Mouse (Mus musculus): ENCODE results near the gene Ihh.

Gene Ihh

DNA sequence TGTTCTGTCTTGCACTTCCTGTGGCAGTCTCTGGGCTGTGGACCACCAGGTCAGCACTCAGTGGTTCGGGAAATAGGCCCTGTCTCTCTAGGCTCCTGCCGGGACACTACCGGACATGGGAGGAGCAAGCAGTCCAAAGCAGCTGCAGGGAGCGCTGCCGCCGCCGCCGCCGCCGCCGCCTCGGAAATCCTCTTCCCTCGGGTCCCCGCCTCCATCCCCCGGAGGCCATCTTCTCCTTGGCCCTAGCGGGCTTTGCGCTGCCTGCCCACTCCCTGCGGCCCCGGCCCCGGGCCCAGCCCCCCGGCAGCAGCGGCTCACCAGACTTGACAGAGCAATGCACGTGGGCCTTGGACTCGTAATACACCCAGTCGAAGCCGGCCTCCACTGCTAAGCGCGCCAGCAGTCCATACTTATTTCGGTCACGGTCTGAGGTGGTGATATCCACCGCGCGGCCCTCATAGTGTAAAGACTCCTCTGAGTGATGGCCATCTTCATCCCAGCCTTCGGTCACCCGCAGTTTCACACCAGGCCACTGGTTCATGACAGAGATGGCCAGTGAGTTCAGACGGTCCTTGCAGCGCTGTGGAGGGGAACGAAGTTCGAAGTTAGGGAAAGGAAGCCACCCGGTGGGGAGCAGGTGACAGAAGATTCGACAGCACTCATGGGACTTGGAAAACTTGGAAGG lies 3.3 kb downstream of the Ihh start:
- DNase-seq (ENCODE audit: low read depth, low spot score) = no peak

DNA sequence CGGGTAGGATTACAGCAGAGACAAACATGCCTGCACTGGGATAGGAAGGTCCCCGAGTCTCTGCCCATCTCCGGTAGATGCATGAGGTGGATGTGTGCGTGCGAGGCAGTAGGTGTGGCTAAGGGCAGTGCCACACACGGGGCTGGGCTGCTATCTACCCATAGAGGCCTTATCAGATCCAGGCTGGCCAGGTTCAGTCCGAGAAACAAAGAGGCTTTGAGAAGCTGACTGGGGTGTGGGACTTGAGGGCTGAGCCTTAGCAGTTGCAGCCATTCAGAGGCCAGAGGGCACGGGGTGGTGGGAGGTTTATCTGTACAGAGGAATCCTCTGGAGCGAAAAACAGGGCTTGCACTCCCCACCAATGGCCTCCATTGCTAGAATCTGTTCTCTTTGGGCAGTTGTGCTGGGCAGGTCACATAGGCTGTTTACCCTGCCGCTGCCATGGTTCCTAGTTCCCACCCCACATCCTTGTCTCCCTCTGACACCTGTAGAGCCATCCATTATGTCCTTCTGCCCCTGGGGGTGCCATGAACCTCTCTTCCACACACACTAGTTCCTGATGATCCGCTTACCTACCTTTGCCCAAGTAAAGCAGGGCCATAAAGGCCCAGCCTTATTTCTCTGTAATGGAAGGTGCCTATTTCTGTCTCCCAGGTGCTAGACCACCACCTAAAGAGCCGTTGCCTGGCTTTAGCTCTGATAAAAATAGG lies 9.7 kb downstream of the Ihh start:
- no peak for DNase-seq (ENCODE audit: low read depth, low spot score)

DNA sequence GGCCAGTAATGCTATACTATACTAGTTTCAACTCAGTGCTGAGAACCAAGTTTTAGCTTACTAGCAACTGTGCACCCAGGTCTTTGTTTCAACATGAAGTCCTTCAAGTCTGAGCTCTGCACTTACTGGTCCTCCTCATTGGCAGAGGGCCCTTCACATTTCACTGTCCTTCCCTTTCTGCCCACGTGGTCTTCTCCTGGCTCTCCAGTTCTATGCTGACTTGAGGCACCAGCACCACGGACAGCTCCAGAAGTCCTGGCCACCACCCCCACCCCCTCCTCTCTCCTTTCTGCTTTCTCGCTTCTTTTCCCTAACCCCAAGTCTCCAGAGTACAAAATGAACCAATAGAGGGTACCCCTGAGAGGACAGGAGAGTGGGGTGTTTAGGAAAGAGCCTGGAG lies 11.7 kb downstream of the Ihh start:
- DNase-seq (ENCODE audit: low read depth, low spot score) = no peak

DNA sequence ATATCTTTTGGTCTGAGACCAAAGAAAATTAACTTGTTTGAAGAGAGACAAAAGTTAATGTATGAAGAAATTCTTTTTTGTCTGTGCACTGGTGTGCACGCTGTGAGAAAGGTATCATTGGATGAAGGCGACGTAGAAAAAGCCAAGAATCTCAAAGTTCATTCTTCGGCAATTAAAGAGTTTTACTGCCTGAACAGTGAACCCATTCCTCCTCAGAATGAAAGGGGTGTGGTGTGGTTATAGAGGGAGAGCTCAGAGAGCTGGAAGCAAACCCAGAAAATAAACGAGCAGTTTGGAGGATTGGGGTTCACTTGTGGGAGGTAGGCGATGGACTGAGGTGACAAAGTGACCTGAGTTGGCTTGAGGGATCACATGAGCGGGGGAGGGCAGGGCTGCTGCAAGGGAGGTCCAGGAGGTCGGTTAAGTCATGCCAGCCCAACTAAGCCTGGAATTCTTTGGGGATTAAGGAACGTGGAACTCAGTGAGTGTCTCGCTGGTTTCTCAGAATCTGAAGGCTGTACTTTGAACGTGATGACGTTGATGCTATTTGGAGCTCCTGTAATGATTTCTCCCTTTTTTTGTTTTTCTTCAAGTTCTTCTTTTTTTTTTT lies 15.1 kb downstream of the Ihh start:
- DNase-seq (ENCODE audit: low read depth, low spot score) = no peak

DNA sequence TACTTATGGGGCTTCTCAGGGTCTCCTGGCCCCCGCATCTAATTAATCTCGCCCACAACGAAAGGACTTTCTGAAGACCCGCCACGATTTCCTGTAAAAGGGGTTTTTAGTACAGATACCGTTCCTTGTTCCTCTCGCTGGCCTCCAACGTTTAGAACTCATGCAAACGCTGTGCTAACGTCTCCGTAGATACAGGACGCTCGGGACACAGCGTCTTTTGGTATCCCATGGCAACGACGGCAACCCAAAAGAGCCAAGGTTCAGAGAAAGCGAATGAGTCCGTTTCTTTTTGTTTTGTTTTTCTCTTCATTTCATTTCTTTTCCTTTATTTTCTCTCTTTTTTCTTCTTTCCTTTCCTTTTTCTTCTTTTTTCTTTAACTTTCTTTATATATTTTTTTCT lies 16.1 kb downstream of the Ihh start, which contains the start of gene Cfap65:
Gene Cfap65 (minus strand): TSS at position 198 of the 400 bp plus-strand sequence.
- peak; percentile 92 for DNase-seq (ENCODE audit: low read depth, low spot score)

DNA sequence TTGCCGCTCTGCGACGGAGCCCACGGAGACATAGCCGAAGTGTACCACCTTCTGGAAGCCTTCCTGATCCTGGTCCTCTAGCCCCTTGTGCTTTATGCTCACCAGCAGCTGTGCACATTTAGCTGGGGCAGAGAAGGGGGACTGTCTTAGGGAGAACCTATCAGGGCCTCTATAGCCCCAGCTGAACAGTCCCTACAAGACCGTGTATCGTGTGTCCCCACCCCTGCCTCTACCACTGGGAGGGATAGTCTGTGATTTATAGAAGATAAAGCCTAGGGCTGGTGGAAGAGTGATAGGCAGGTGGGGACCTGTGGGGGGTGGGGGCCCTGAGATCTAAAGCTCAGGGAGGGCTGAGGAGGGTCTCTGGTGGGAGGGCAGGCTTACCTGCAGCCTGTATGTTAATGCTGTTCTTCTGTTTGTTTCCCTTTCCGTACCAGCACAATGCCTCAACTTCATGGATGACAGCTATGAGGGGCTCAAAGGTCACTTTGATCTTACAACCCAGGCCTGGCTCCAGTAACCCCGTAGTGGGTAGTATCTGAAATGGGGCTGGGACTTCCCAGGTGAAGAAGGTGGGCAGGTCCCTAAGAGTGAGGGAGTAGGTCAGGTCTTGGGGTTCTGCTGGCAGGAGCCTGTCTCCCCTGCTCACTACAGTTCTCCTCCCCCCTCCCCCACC lies 23.7 kb downstream of the Ihh start:
- DNase-seq (ENCODE audit: low read depth, low spot score) = no peak

DNA sequence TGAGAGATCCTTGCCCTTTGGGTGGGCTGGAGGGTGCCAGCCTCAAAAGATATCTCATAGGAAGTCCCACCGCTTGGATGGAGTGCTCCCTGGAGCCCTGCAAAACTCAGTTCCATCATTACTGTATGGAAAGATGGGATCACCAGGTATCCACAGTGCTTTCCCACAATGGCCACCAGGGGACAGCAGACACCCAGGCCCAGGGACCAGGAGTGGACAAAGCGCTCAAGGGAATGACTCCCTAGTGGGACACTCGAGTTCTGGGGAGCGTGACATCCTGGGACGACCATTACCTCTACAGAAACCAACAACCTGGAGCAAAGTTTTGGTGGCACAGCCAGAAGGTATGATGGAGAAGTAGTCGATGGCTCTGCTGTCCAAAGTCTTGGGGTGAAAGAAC lies 24.8 kb downstream of the Ihh start:
- peak; percentile 52 for DNase-seq (ENCODE audit: low read depth, low spot score)

DNA sequence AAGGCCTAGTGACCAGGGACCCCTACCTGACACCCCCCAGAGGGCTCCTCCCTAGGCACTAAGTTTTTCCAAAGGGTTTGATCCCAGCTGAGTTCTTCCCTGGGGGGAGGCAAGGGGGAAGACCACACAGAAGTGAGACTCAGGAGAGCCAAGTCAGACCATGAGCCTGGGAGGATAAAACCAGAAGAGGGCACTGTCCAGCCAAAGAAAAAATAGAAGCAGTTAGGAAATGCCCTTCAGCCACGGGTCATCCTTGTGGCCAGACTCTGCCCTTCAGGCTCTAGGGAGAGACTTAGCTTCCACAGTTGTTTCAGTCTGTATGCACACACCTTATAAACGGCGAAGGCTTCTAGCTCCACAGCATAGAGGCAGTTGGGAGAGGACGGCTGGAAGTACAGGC lies 27.0 kb downstream of the Ihh start:
- no peak for DNase-seq (ENCODE audit: low read depth, low spot score)

DNA sequence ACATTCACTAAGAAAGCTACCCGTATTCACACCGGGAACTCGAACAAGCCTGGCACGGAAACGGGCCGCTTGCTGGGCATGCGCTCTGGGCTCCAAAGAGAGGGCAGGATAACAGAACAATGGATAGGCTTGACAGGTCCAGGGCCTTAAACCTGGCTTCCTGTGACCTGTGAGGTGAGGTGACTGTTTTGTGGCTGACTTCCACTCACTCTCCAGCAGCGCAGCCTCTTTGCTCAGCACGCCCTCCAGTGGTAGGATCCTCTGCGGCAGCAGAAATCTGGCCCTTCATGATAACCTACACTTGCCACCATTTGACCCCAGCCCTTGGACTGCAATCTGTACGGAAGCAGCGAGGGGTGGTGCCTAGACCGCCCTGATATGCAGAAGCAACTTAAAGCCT lies 35.8 kb downstream of the Ihh start:
- DNase-seq (ENCODE audit: low read depth, low spot score) = no peak

DNA sequence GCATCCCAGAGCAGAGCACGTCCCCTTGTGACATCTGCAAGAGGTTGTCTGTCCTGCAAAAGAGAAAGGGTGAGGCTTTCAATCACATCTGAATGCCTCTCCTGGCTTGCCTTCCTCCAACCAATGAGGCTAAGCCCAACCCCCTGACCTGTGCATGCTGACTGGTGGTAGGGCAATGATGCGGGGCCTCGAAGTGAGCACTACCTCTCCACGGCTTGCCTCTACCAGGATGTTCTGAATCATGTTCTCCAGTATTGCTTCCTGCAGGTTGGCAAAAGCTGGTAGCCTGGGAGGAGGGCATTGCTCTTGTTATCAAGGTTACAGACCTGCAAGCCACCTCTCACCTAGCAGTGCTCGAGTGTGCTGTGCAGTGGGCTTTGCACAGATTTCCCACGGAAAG lies 49.3 kb downstream of the Ihh start:
- no peak for DNase-seq (ENCODE audit: low read depth, low spot score)

DNA sequence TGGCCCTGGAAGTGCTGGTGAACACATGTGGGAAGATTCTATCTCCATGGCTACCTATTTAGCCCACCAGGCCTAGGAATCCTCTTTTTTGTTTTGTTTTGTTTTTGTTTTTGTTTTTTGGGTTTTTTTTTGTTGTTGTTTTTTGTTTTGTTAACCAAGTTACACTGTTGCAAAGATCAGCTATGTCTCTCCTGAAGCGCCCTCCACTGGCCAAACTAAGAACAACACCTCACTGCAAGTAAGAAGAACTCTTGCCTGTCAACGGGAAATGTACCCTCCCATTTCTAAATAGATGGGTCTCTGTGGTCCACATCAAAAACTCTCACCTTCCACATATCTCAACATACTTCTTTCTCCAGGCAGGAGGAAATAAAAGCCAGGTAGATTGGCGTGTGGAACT lies 49.8 kb downstream of the Ihh start:
- peak; percentile 86 for DNase-seq (ENCODE audit: low read depth, low spot score)

DNA sequence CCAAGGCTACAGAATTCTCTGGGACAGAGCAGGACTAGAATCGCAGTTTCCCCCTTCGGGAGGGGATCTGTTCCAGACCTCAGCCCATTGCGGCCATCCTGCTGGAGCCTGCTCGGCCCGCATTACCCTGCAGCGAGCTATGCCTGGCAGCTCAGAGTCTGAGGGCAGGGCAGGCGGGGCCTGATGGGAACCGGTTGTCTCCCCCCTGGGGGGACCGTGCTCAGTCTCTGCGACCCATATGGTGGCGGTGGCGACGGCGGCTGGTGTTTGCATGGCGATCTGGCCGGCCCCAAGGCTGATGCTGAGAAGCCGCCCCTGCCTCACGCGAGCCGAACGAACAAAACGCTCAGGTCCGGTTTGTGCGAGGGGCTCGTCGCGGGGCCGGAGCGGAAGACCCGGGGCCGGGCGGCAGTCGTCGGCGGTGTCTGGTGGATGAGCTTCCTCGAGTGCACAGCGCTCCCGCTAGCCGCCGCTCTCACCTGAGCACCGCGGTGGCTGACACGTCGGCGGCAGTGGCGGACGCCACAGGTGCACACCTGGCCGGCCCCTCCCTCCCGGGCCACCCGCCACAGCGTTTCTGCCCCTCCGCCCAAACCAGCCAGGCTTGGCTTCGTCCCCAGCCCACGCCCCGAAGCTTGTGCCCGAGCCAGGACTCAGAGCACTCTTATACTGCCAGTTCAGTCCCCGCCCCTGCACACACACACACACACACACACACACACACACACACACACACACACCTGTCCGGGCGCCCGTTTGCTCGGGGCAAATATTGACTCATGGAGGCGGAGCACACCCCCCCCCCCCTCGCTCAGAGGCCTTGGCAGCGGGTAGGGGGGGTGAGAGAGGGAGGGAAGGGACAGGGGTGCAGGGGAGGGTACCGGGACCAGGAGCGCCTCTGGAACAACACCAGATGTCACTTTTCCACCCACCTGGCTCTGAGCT lies 50.9 kb downstream of the Ihh start:
- DNase-seq (ENCODE audit: low read depth, low spot score) = no peak

DNA sequence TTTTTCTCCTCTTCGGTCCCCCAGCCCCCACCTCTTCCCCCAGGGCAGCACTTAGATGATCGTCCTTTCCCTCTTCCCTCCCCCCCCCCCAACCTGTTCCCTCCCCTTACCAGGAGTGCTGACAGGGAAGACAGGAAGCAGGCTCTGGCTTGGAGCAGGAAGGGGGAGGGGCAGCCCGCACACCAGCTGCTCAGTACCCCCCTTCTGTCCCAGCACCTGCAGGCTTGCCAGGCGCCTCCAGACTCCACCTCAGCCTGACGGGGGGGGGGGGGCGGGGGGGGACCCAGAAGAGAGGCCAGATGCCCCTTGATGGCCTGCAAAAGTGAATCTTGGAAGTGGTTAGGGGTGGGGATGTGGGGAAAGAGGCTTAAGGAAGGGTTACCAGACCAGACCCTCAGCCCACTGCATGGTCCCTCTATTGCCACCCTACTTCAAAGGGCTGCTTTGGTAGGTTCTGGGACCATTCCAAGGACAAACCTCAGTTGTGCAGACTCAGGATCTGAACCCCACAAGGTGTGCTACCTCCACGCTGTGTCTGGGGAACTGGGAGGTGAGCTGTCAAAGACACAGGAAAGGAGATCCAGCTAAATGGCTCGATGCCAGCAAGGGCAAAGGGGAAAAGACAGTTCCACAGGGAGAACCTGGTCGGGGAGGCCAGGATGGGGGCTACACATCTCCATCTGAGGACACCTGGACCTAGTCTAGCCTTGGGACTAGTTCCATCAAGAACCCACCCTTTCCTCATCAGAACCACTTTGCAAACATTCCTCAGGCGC lies 52.6 kb downstream of the Ihh start:
- no peak for DNase-seq (ENCODE audit: low read depth, low spot score)

DNA sequence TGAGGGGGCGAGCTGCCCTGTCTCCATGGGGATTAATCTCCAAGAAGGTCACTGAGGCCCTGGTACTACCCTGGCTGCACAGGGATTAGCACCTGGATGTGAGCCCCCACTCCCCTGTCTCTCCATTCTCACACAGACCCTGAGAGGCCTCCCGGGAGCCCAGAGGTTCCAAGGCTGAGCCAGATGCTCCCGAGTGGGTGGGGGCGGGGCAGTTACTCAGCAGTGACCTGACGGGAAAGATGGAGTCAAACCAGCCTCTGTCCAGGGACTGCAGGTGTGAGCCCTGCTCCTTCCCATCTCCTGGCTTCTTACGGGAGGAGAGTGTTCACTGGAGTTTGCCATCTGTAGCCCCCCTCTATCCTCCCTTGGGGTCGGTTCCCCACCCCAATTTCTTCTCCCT lies 53.5 kb downstream of the Ihh start:
- no peak for DNase-seq (ENCODE audit: low read depth, low spot score)
